Mouse (Mus musculus) embryonic fibroblast, embryonic 13.5 days (primary cell): ENCODE measurements around the gene Klk1. TPM values are rescaled to one million over a fixed set of nuclear protein-coding genes. Genes with fewer than 3 reads are reported as not detected.
A peak's percentile ranks its signal among the peaks of the same experiment; 100 is the strongest.

Experiments used
- H3K27ac ChIP-seq: 2 replicates; pipeline ENCODE4 v1.5.1; 2012; ENCODE audit warnings: low read length, control low read depth, inconsistent platforms; ENCODE audit not compliant: insufficient read depth
- H3K4me1 ChIP-seq: 2 replicates; pipeline ENCODE4 v1.6.1; 2011; ENCODE audit warnings: low read length; ENCODE audit not compliant: control insufficient read depth, insufficient read depth
- H3K4me3 ChIP-seq: 2 replicates; pipeline ENCODE4 v1.5.1; 2011; ENCODE audit warnings: mild to moderate bottlenecking, control low read depth, low read length; ENCODE audit not compliant: insufficient read depth
- CTCF ChIP-seq: IDR thresholded peaks from 2 replicates; pipeline ENCODE4 v1.5.1; 2011; ENCODE audit warnings: mild to moderate bottlenecking, control low read depth, low read length, moderate library complexity, borderline replicate concordance; ENCODE audit not compliant: insufficient read depth
- POLR2A ChIP-seq: IDR thresholded peaks from 2 replicates; pipeline ENCODE4 v1.6.1; 2011; ENCODE audit warnings: low read depth, mild to moderate bottlenecking, control low read depth, low read length, moderate library complexity
- polyA plus RNA-seq: library from polyadenylated mRNA; stranded (reverse); fragments of >200 nt; gene quantifications from 2 replicates; pipeline ENCODE4 v1.2.4, GENCODE M21; 2011; ENCODE audit warnings: low read depth; ENCODE audit not compliant: missing spikeins, insufficient read length

Klk1 gene
- polyA plus RNA-seq, 1 experiment = not detected

DNA sequence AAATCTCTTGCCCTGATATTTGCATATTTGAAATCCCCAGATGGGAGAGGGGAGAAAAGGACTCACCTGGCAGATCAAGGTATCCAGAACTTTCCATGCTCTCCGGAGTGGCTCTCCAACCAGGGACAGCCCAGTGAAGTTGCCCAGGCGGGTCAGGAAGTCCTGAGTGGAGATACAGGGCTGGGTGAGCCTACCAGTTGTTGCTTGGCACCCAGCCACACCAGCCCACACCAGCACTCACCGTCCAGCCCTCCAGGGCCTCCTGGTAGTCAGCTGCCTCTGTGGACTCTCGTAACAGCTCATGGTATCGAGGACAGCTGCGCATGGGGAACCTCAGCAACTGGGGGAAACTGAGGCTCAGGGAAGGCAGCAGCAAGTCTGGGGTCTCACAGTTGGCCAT lies 29.8 kb downstream of the Klk1 start:
- H3K4me3 ChIP-seq = no peak overlapping the region
- H3K27ac ChIP-seq = no peak overlapping the region
- TF ChIP-seq CTCF = no peak
- 0 out of 2 replicates have a peak, but pooled peaks have one; percentile 6 for TF ChIP-seq POLR2A
- H3K4me1 ChIP-seq = no peaks in the 10 kb centered on the region

DNA sequence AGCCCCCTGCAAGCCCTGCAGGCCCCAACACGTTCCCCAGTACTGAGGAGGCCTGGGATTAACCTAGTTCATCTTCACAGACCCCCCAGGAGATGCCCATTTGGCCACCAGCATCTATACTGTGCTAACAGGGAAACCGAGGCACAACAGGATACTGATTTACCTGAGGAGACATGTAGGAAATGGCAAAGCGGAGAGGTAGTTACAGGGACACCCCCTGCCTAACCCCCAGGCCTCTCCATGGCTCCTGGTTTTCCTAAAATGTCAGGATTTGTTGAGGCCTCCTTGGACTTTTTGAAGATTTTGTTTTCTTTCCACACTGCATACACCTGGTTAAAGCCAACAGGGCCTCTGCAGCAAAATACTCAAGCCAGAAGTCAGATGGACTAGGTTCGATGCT lies 32.1 kb downstream of the Klk1 start, which contains the start of gene Acp4:
Gene Acp4, minus strand, starts transcription at position 101 of the 400 bp plus-strand sequence.
- Histone ChIP-seq H3K4me3 (no peak within 1 kb of the TSS), H3K4me1 (no peaks in the 10 kb centered on the region), H3K27ac (no peak within 1 kb of the TSS)
- no peak for TF ChIP-seq CTCF

- H3K27ac ChIP-seq = no peak overlapping the region
- no peak for TF ChIP-seq POLR2A
- no peaks in the 10 kb centered on the region for H3K4me1 ChIP-seq
- H3K4me3 ChIP-seq = no peak overlapping the region
Observed at GRCm38 (mm10) chr7:44260410-44260809, 35.2 kb downstream of the Klk1 start.

DNA sequence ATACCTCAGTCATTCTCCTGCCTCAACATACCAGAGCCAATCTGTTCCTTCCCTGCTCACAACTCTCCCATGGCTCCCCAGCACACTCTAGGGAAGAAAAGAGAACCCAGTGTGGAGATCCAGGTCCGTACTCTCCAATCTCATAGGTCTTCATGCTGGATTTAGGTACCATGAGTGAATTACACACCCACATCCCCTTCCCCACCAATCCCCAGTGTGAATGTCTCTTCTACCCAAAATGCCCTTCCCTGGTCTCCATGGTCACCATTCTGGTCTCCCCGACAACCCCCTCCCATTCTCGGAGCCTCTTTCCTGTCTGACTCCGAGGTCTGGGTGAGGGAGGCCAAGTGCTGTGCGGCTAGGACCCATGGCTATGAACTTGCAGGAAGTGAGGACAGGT lies 36.0 kb downstream of the Klk1 start, which contains the start of gene Gm15517:
Gene Gm15517, plus strand, starts transcription at position 301 of the 400 bp plus-strand sequence.
- no peak within 1 kb of the TSS for H3K4me3 ChIP-seq
- no peak within 1 kb of the TSS for H3K27ac ChIP-seq
- TF ChIP-seq CTCF = no peak
- no peak for TF ChIP-seq POLR2A
- H3K4me1 ChIP-seq = no peaks in the 10 kb centered on the region

DNA sequence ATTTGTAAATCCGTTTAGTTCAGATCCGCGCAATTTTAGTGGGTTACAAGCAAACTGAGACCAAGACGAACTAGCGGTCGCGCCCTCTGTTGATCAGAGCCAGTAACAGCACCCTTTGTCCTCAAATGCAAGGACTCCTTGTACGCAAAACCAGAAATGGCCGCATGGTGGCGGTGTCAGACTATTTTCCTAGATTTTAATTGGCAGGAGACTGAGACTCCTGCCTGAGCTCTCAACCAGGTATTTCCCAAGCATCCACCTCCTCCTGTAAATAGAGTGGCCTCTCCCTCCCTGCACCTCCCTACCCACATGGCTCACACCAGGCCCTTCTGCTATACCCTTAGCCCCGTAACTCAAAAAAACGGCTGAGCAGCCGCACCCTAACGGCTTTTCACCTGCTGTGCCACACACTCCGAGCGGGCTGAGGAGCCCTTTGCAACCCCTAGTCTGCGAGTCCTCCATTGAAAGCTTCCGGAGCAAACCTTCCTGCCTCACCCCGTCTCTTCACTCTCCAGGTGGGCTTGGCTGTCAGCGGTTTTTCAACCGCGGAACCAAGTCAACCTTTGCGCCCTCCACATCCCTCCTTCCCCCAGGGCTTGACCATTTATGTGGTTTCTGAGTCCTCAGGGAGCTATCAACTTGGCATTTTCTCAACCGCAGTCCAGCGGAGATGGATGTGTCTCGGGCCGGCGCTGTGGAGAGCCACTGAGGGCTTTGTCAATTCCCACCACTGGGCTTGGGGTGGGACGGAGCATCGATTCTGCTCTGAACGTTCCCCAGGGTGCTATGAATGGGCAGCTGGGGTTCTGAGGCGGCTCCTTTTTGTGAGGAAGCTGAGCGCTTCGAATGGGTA lies 37.9 kb downstream of the Klk1 start:
- Histone ChIP-seq H3K4me3 (no peak overlapping the region), H3K27ac (no peak overlapping the region), H3K4me1 (no peaks in the 10 kb centered on the region)
- peak; percentile 88; the same call in 1 of the 2 replicates for TF ChIP-seq CTCF
- no peak for TF ChIP-seq POLR2A

DNA sequence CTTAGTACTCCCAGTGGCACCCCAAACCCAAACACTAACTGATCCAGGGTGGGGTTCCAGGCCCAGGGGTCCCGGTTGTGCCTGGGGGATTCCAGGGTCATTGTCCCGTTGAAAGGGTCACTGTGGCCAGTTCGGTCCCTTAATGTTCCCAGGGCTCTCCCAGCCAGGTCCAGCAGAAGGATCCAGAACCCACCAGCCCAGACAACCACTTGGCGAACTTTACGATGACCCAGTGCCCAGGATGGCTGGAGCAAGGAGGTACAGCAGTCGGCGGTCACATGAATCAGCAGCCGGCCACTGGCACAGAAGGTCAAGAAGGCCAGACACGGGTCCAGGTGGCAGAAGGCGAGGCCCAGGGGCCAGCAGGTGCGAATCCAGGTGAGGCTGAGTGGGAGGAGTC lies 43.0 kb downstream of the Klk1 start:
- Histone ChIP-seq H3K4me1 (no peaks in the 10 kb centered on the region), H3K4me3 (no peak overlapping the region), H3K27ac (no peak overlapping the region)
- TF ChIP-seq CTCF (no peak), POLR2A (no peak)

DNA sequence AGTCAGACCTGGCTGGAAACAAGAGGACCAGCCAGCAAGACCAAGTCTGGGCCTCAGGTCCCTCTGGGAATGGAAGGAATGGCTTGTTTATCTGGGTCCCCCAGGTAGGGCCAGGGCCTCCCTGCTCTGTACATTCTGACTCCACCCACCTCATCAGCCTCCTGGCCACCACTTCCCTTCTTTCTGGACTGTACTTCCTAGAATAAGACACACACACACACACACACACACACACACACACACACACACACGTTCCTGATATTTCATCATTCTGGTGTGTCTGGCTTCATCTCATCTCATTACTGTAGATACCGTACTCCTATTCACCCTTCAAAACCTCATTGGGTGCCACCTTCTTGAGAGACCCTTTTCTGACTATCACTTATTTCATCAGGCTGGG lies 44.2 kb downstream of the Klk1 start:
- no peak overlapping the region for H3K27ac ChIP-seq

DNA sequence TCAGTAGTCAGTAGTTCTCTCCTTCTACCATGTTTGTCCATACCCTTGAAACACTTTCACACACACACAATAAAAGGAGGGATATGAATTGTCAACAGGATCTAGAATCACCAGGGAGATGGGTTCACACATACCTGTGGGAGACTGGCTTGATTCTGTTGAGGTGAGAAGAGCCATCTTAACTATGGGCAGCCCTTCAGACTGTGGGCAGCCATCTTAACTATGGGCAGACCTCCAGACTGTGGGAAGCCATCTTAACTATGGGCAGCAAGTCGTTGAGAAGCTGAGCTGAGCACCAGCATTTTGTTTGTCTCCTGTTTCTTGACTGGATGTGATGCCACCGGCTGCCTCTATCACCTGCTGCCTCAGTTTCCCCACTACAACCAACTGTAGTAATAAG lies 46.1 kb downstream of the Klk1 start:
- TF ChIP-seq CTCF (no peak), POLR2A (no peak)

More for the DNA sequence above, 44.2 kb downstream of the Klk1 start:
- no peaks in the 10 kb centered on the region for H3K4me1 ChIP-seq
- H3K4me3 ChIP-seq = no peak overlapping the region
- TF ChIP-seq POLR2A = no peak
- no peak for TF ChIP-seq CTCF

GRCm38 (mm10) chr7:44272546-44272945 lies 47.4 kb downstream of the Klk1 start:
- Histone ChIP-seq H3K27ac (no peak overlapping the region), H3K4me1 (no peaks in the 10 kb centered on the region), H3K4me3 (no peak overlapping the region)
- TF ChIP-seq CTCF (no peak), POLR2A (no peak)

More for the DNA sequence above, 46.1 kb downstream of the Klk1 start:
- Histone ChIP-seq H3K27ac (no peak overlapping the region), H3K4me1 (no peaks in the 10 kb centered on the region), H3K4me3 (no peak overlapping the region)

DNA sequence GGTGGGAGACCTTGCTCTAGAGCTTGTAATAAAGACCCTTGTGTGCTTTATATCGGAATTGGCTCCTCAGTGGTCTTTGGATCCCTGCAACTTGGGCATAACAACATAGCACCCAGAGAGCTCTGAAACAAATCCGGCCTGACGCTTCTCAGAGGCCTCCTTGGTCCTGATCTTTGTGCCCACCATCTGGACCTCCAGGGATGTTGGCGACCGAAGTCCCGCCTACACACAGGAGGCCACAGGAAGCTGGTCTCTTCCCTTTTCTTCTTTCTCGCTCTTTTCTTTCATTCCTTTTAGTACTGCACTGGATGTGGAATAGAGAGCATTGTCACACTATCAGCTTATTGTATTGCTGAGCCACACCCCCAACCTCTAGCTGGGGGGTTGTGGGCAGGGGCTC lies 48.3 kb downstream of the Klk1 start:
- H3K27ac ChIP-seq = no peak overlapping the region
- H3K4me1 ChIP-seq = no peaks in the 10 kb centered on the region
- no peak overlapping the region for H3K4me3 ChIP-seq
- TF ChIP-seq POLR2A (no peak), CTCF (no peak)

GRCm38 (mm10) chr7:44274096-44274495 lies 48.9 kb downstream of the Klk1 start:
- Histone ChIP-seq H3K27ac (no peak overlapping the region), H3K4me1 (no peaks in the 10 kb centered on the region), H3K4me3 (no peak overlapping the region)
- no peak for TF ChIP-seq CTCF
- no peak for TF ChIP-seq POLR2A

- TF ChIP-seq POLR2A (no peak), CTCF (no peak)
- Histone ChIP-seq H3K4me1 (no peaks in the 10 kb centered on the region), H3K27ac (no peak overlapping the region), H3K4me3 (no peak overlapping the region)
Observed at GRCm38 (mm10) chr7:44275546-44275945, 50.4 kb downstream of the Klk1 start.
